Mouse (Mus musculus) midbrain, postnatal 0 days (tissue): ENCODE data around the gene Fam180a. TPM values are rescaled to one million over a fixed set of nuclear protein-coding genes. Genes with fewer than 3 reads are reported as not detected.
A peak's percentile ranks its signal among the peaks of the same experiment; 100 is the strongest.

ENCODE experiments used
- ATAC-seq: fragments of 200-750 bp; cut with Nextera tagmentation; 2 replicates; pipeline ENCODE4 v1.8.0; 2017; ENCODE audit warnings: moderate number of reproducible peaks, mild to moderate bottlenecking, moderate TSS enrichment, moderate library complexity; ENCODE audit not compliant: low FRiP score
- DNase-seq: peaks from one replicate; pipeline ENCODE4 v3.0.0-alpha.2; 2015; ENCODE audit warnings: low spot score
- H3K27ac ChIP-seq: fragments of 300-500 bp; sonication (generic); 2 replicates; pipeline ENCODE4 v1.5.1; 2014; ENCODE audit warnings: low read depth, mild to moderate bottlenecking, low read length, mixed read lengths
- H3K27me3 ChIP-seq: fragments of 300-500 bp; sonication (generic); 2 replicates; pipeline ENCODE4 v1.6.1; 2014; ENCODE audit warnings: low read length, control low read depth, mixed read lengths; ENCODE audit not compliant: insufficient read depth
- H3K36me3 ChIP-seq: fragments of 300-500 bp; sonication (generic); 2 replicates; pipeline ENCODE4 v1.6.1; 2014; ENCODE audit warnings: low read length, control low read depth, mixed read lengths; ENCODE audit not compliant: insufficient read depth
- H3K4me1 ChIP-seq: fragments of 300-500 bp; sonication (generic); 2 replicates; pipeline ENCODE4 v1.6.1; 2014; ENCODE audit warnings: mild to moderate bottlenecking, control low read depth, antibody characterized with exemption, low read length, mixed read lengths; ENCODE audit not compliant: insufficient read depth
- H3K4me2 ChIP-seq: fragments of 300-500 bp; sonication (generic); 2 replicates; pipeline ENCODE4 v1.6.1; 2014; ENCODE audit warnings: low read depth, mild to moderate bottlenecking, low read length, mixed read lengths; ENCODE audit not compliant: poor library complexity, severe bottlenecking
- H3K4me3 ChIP-seq: fragments of 300-500 bp; sonication (generic); 2 replicates; pipeline ENCODE4 v1.5.1; 2014; ENCODE audit warnings: low read depth, mild to moderate bottlenecking, low read length, moderate library complexity
- H3K9ac ChIP-seq: fragments of 300-500 bp; sonication (generic); replicated peaks from 2 replicates; pipeline ENCODE4 v1.6.1; 2014; ENCODE audit warnings: mild to moderate bottlenecking, low read length, moderate library complexity, mixed read lengths; ENCODE audit not compliant: poor library complexity, severe bottlenecking
- H3K9me3 ChIP-seq: fragments of 300-500 bp; sonication (generic); 2 replicates; pipeline ENCODE4 v1.6.1; 2016; ENCODE audit warnings: low read length, control low read depth
- CTCF ChIP-seq: IDR thresholded peaks from 2 replicates; pipeline ENCODE4 v1.5.1; 2016; ENCODE audit warnings: antibody characterized with exemption, mild to moderate bottlenecking
- WGBS: fragments of 180-500 bp; shearing (Covaris S2); extraction: QIAGEN DNeasy Blood & Tissue Kit; methylation state at CpG from one replicate; pipeline ENCODE4 v1.1.7; 2014; 5-methylcytosine and 5-hydroxymethylcytosine counted together
- polyA plus RNA-seq: library from polyadenylated mRNA; unstranded; fragments of >200 nt; fragmentation: Nextera tagmentation; extraction: Ambion mirVana; gene quantifications from 2 replicates; pipeline ENCODE4 v1.2.1, GENCODE M21; 2015
- total RNA-seq: library from RNA; depleted of rRNA; stranded (reverse); fragments of >200 nt; gene quantifications from 2 replicates; pipeline ENCODE4 v1.2.3, GENCODE M21; 2014

Fam180a gene
- total and polyA plus RNA-seq, 2 experiments from 2014 or later, result 4.6 to 7.3 TPM

DNA sequence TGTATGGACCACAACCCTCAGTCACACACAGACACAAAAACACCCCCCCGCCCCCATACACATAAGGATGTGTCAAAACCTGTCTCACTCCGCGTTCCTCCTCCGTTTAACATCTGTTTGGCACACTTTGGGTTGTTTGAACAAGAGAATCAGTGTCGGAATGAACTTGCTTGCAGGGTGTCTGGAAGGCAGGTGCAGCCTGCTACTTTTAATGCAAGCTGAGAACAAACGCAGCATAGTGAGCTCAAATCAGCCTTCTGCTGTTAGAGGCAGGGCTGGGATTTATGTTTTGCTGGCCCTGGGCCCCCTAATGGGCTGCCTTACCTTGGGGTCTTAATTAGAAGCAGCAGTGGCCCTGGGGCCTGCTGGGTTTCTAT is 28.7 kb upstream of the Fam180a start:
- Histone ChIP-seq H3K9ac (no peak overlapping the region), H3K27ac (no peak overlapping the region), H3K9me3 (no peaks in the 10 kb centered on the region), H3K4me2 (peak overlapping the region; percentile 7; the same call in 1 of the 2 replicates), H3K27me3 (no peaks in the 10 kb centered on the region), H3K4me1 (no peaks in the 10 kb centered on the region; the same call in 1 of the 2 replicates), H3K36me3 (no peaks in the 10 kb centered on the region), H3K4me3 (no peak overlapping the region)
- TF ChIP-seq CTCF, result no peak
- DNase-seq (peak; percentile 37), ATAC-seq (peak; percentile 47; the same call in 1 of the 2 replicates)
- 10% methylated on average over 6 of the region's 6 CpGs for WGBS

DNA sequence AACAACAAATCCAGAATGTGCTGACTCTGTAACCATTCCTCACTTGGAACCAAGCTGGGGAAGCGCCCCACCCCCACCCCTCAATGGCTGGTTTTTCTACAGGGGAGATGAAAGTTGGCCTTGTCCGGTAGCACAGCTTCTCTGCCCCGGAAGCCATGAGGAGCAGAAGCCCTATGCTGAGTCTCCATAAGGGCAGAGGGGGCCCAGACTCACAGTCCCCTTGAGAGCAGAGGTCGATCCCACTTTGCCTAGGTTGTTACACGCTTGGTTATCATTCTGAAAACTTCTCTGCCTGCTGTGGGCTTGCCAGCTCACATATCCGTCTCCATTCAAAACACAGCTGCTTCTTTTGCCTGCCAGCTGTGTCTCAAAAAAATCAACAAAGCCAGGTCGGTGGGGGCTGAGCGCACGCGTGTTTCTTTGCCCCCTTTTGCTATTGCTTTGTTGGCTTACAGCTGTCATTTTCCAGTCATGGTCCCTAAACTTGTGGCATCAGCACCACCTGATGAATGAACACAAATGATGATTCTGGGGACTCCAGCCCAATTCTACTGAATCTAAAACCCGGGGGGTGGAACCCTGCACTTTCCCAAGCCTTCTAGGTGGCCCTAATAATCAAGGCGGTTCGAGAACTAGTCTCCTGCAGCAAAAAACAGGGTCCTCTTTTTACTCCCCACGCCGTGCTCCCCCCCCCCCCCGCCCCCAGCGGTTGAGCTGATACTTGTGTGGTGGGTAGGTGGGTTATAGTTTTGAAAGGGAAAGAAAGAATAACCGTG is 28.1 kb upstream of the Fam180a start:
- no peak for TF ChIP-seq CTCF
- H3K27me3 ChIP-seq, result no peaks in the 10 kb centered on the region
- ATAC-seq, result no peak
- peak overlapping the region; percentile 7; the same call in 1 of the 2 replicates for H3K4me2 ChIP-seq
- 11% methylated on average over 17 of the region's 18 CpGs for WGBS
- DNase-seq, result no peak
- no peaks in the 10 kb centered on the region for H3K36me3 ChIP-seq
- no peak overlapping the region for H3K9ac ChIP-seq
- no peaks in the 10 kb centered on the region; the same call in 1 of the 2 replicates for H3K4me1 ChIP-seq
- H3K4me3 ChIP-seq, result no peak overlapping the region
- no peak overlapping the region for H3K27ac ChIP-seq
- no peaks in the 10 kb centered on the region for H3K9me3 ChIP-seq

DNA sequence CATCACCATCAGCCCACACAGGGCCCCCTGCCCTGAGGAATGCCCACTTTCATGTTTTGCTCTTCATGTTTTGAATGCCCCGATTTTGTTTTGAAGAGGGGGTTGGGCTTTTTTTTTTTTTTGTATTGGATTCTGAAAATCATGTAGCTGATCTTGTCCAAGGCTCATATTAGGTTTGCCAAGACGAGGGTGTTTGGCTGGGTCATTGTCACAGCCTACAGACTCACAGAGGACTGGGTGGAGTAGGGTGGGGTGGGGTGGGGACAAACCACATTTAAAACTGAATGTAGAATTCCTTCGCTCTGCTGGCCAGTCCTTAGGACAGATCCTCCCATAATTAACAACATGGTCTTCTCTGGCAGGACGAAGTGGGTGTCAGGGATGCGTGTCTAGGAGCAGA is 27.5 kb upstream of the Fam180a start:
- H3K9me3 ChIP-seq, result no peaks in the 10 kb centered on the region
- DNase-seq (no peak), ATAC-seq (no peak)
- H3K36me3 ChIP-seq, result no peaks in the 10 kb centered on the region
- no peak overlapping the region for H3K9ac ChIP-seq
- WGBS, result 71% methylated on average over 5 of the region's 5 CpGs
- H3K4me3 ChIP-seq, result no peak overlapping the region
- no peaks in the 10 kb centered on the region; the same call in 1 of the 2 replicates for H3K4me1 ChIP-seq
- no peak overlapping the region for H3K4me2 ChIP-seq
- TF ChIP-seq CTCF, result no peak
- H3K27me3 ChIP-seq, result no peaks in the 10 kb centered on the region
- H3K27ac ChIP-seq, result no peak overlapping the region

DNA sequence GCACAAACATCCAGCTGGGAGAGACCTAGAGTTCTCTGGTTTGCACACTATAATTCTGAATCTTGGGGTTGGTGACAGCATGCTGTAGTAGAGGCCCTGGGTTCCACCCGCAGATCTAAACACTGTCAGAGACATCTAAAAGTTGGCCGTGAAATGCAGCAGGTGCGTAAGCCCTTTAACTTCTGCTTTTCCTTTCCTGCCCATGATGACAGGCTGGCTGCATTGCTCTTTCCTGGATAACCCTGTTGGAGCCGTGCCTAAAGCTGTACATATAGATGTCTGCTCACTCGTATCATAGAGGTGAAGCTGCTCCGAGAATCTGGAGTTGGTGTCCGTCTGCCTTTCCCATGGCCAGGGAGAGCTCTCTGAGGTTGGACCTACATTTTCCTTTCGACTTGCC is 26.9 kb upstream of the Fam180a start:
- H3K4me2 ChIP-seq, result no peak overlapping the region
- WGBS, result 92% methylated on average over 8 of the region's 8 CpGs
- ATAC-seq, result no peak

DNA sequence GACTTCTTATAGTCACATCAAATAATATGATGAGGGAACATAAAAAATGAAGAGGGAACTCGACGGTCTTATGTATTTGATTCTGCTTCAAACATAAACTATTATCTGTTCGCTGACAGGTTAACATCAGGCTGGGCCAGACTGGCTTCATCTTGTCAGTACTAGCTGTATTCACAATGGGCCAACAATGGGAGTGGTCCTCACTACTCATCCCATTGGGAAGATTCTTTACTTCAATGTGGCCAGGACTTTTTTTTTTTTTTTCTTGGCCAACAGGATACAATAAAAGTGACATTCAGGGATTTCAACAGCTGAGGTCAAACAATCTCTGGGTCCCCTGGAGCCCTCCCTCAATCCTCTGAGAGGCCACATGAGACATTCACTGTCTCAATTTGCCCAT is 25.9 kb upstream of the Fam180a start:
- Histone ChIP-seq H3K36me3 (no peaks in the 10 kb centered on the region), H3K4me1 (no peaks in the 10 kb centered on the region; the same call in 1 of the 2 replicates), H3K4me3 (no peak overlapping the region), H3K9ac (no peak overlapping the region), H3K9me3 (no peaks in the 10 kb centered on the region), H3K27ac (no peak overlapping the region), H3K27me3 (no peaks in the 10 kb centered on the region), H3K4me2 (no peak overlapping the region)
- DNase-seq, result no peak
- no peak for TF ChIP-seq CTCF
- WGBS, result 96% methylated on average over 3 of the region's 3 CpGs
- ATAC-seq, result no peak

More for the DNA sequence above, 26.9 kb upstream of the Fam180a start:
- no peaks in the 10 kb centered on the region; the same call in 1 of the 2 replicates for H3K4me1 ChIP-seq
- TF ChIP-seq CTCF, result no peak
- H3K36me3 ChIP-seq, result no peaks in the 10 kb centered on the region
- no peak overlapping the region for H3K4me3 ChIP-seq
- no peaks in the 10 kb centered on the region for H3K9me3 ChIP-seq
- H3K9ac ChIP-seq, result no peak overlapping the region
- no peak overlapping the region for H3K27ac ChIP-seq
- no peak for DNase-seq
- no peaks in the 10 kb centered on the region for H3K27me3 ChIP-seq

DNA sequence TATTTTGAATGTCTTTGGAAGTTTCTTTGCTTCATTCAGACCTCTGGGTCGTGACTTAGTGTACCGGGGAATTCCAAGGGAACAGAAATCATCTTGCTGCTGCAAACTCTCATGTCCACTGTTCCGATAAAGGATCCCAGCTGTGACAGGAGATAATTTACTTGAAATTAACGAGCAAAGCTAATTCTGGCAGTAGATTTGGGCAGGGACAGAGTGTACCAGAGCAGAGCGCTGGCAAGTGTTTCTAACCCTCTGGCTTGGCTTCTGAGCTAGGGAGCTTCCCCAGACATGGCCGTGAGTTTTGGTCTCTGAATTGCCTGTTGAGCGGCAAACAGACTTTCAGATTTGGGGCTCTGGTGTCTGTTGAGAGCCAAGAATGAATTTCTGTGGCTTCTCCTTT is 23.8 kb upstream of the Fam180a start:
- Histone ChIP-seq H3K4me1 (no peaks in the 10 kb centered on the region; the same call in 1 of the 2 replicates), H3K9me3 (no peaks in the 10 kb centered on the region), H3K36me3 (no peaks in the 10 kb centered on the region), H3K27me3 (no peaks in the 10 kb centered on the region), H3K4me2 (no peak overlapping the region), H3K27ac (no peak overlapping the region), H3K9ac (no peak overlapping the region), H3K4me3 (no peak overlapping the region)
- DNase-seq (peak; percentile 40), ATAC-seq (no peak)
- TF ChIP-seq CTCF, result no peak
- WGBS, result 65% methylated on average over 7 of the region's 7 CpGs
